Mouse (Mus musculus) forebrain, postnatal 0 days (tissue): ENCODE measurements at regions not wholly inside any gene's neighbourhood (a gene's known extent, or its start where the extent isn't known, plus 50 kb on each side); places are given as distances from the start of the nearest gene placed in this dataset.

ENCODE experiments used
- ATAC-seq: fragments of 200-750 bp; cut with Nextera tagmentation; 2 replicates; pipeline ENCODE4 v1.8.0; 2017; ENCODE audit warnings: mild to moderate bottlenecking, moderate library complexity
- DNase-seq: peaks from one replicate; pipeline ENCODE4 v3.0.0-alpha.2; 2015
- H3K27ac ChIP-seq: fragments of 300-500 bp; sonication (generic); 2 replicates; pipeline ENCODE4 v1.5.1; 2014; ENCODE audit warnings: low read depth, mild to moderate bottlenecking, antibody characterized with exemption, low read length, moderate library complexity, mixed read lengths
- H3K27me3 ChIP-seq: fragments of 300-500 bp; sonication (generic); 2 replicates; pipeline ENCODE4 v1.6.1; 2014; ENCODE audit warnings: mild to moderate bottlenecking, low read length, mixed read lengths; ENCODE audit not compliant: insufficient read depth
- H3K36me3 ChIP-seq: fragments of 300-500 bp; sonication (generic); 2 replicates; pipeline ENCODE4 v1.6.1; 2014; ENCODE audit warnings: mild to moderate bottlenecking, moderate library complexity; ENCODE audit not compliant: insufficient read depth
- H3K4me1 ChIP-seq: fragments of 300-500 bp; sonication (generic); 2 replicates; pipeline ENCODE4 v1.6.1; 2014; ENCODE audit warnings: antibody characterized with exemption; ENCODE audit not compliant: insufficient read depth
- H3K4me2 ChIP-seq: fragments of 300-500 bp; sonication (generic); 2 replicates; pipeline ENCODE4 v1.6.1; 2014; ENCODE audit warnings: low read depth, mild to moderate bottlenecking, moderate library complexity
- H3K4me3 ChIP-seq: fragments of 300-500 bp; sonication (generic); 2 replicates; pipeline ENCODE4 v1.5.1; 2014; ENCODE audit warnings: low read depth, low read length, mixed read lengths
- H3K9ac ChIP-seq: fragments of 300-500 bp; sonication (generic); 2 replicates; pipeline ENCODE4 v1.6.1; 2014; ENCODE audit warnings: mild to moderate bottlenecking
- H3K9me3 ChIP-seq: fragments of 300-500 bp; sonication (generic); 2 replicates; pipeline ENCODE4 v1.6.1; 2016; ENCODE audit warnings: low read length
- CTCF ChIP-seq: sonication (generic); IDR thresholded peaks from 2 replicates; pipeline ENCODE4 v1.5.1; 2016; ENCODE audit warnings: antibody characterized with exemption, control low read depth, low read depth
- WGBS: fragments of 180-500 bp; shearing (Covaris S2); extraction: QIAGEN DNeasy Blood & Tissue Kit; methylation state at CpG from one replicate; pipeline ENCODE4 v1.1.7; 2014; 5-methylcytosine and 5-hydroxymethylcytosine counted together

DNA sequence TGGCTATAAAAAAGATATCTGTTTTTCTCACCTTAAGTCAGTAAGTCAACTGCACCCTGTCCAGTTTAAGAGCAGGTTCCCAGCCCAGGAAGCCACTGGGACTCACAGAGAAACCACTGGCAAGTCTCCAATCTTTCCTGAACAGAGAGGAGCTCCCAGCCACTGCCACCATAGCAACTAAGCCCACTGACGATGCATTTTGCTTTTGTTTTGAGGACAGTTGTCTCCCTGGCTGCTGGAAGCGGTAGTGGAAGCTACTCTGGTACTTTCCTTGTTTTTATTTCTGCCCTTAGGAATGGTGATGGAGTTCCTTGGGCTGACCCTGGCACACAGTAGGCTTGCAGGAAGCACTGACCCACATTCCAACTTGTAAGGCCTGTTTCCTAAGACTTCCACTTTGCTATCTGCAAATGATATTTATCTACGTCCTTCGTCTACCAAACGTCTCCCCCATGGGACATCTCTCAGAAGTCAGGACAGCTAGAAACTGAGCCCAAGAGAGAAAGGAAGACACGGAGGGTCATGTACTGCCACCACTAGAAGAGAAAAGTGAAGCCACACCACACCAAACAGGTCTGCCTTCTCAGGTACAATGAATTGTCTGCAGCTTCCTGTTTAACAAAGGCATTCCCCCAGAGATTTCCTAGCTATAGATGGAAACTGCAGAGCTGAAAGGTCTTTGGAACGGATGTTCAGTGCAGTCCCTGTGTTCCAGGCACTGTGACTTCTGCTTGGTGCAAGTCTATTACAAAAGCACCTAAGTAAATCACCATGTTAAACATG, 125.7 kb upstream of the Fmo9 start:
- Histone ChIP-seq H3K4me1 (no peaks in the 10 kb centered on the region), H3K9me3 (no peaks in the 10 kb centered on the region), H3K27ac (no peak overlapping the region), H3K4me2 (no peak overlapping the region), H3K27me3 (no peaks in the 10 kb centered on the region), H3K9ac (no peak overlapping the region), H3K36me3 (no peaks in the 10 kb centered on the region), H3K4me3 (no peak overlapping the region)
- peak; percentile 53; the same call in 1 of the 2 replicates for ATAC-seq
- no peak for TF ChIP-seq CTCF
- DNase-seq: peak; percentile 37
- 62% methylated on average over 7 of the region's 7 CpGs for WGBS

DNA sequence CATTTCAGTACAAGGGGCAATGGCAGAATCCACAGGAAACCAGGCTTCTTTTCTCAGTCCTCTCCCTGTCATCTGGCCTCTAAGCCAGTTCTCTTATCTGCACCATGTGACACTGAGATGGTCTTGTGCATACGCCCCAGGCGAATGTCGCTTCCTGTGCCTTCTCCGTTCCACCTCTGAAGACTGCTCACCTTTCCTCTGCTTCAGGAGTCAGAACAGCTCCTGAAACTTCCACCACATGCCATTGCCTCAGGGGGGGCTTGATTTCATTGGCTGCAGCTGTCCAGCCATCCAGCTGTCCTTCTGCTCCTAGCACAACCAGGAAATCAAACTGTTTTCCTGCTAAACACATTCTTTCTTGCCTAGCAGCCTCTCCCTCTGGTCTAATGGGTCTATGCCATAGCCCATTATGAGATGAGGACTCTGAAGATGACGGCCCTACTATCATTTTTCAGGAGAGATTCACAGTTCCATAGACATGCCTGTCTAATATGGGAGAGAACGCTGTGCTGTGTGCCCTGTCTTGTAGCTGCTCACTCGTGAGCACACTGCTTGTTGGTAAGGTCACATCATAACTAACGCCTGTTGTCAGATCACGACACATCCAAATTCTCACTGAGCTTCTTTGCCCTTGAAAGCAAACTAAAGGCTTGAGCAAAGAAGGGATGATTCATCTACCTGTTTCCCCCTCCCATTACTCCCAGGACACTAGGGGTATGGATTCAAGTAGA, 129.9 kb upstream of the Fmo9 start:
- Histone ChIP-seq H3K4me3 (no peak overlapping the region), H3K36me3 (no peaks in the 10 kb centered on the region), H3K27ac (no peak overlapping the region), H3K9me3 (no peaks in the 10 kb centered on the region), H3K4me1 (no peaks in the 10 kb centered on the region), H3K9ac (no peak overlapping the region), H3K27me3 (no peaks in the 10 kb centered on the region), H3K4me2 (no peak overlapping the region)
- 87% methylated on average over 9 of the region's 9 CpGs for WGBS
- ATAC-seq: no peak
- TF ChIP-seq CTCF: no peak
- no peak for DNase-seq

DNA sequence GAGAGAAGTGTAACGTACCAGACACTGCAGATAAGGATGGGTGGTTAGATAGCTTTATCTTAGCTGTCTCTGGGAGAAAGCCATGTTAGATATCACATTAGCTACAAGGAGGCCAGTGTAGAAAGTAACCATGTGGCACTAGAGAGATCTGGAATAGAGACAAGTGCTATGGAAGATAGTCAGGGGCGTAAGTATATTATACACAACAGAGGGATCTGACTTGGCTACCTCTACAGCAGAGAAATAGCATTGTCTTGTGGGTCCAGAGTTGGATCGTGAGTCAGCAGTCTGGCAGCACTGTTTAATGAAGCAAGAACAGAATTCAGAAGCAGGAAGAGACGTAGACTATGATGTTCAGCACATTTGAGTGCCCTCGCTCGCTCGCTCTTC, 130.4 kb upstream of the Fmo9 start:
- Histone ChIP-seq H3K9me3 (no peaks in the 10 kb centered on the region), H3K9ac (no peak overlapping the region), H3K4me3 (no peak overlapping the region), H3K27me3 (no peaks in the 10 kb centered on the region), H3K36me3 (no peaks in the 10 kb centered on the region), H3K4me2 (no peak overlapping the region), H3K4me1 (no peaks in the 10 kb centered on the region), H3K27ac (no peak overlapping the region)
- DNase-seq (no peak), ATAC-seq (no peak)
- WGBS: 85% methylated on average over 7 of the region's 7 CpGs
- TF ChIP-seq CTCF: no peak

DNA sequence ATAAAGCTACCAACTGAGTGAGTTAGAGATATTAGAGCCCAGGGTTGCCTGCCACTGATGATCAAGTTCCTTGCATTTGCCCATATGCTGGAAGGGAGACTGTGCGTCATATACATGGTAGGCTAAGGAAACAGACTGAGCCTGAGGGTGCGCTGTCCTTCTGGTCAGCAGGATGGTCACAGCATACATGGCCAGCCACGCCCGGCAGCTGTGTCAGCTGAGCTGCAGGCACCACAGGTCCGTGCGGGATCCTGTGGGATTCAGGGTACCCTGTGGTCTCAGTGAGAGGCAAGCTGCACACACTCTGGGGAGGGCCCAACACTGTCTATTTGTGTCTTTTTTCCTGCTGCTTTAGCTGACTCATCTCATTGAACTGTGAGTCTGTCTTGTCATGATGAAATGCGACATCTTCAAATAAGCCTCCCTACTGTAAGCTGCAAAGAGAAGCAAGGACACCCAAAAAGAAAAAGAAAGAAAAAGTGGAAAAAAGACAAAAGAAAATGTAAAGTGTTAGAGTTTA, 131.3 kb upstream of the Fmo9 start:
- no peak overlapping the region for H3K4me2 ChIP-seq

DNA sequence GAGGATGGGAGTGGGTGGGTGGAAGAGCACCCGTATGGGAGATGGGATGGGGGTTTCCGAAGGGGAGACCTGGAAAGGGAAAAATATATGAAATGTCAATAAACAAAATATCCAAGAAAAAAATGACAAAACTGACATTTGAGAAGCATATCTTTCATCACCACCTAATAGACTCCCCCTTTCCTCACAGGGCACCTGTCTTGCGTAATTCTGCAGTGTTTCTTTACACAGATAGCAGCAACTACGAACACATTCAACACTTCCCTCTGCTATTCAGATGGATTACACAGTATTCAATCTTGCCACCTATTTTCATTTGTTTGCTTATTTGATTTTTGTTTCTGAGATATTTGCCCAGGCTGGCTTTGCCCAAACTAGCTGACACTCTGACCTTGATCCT, 136.3 kb upstream of the Fmo9 start:
- H3K27ac ChIP-seq: no peak overlapping the region
- ATAC-seq: no peak
- no peak overlapping the region for H3K4me2 ChIP-seq
- 95% methylated on average over 4 of the region's 4 CpGs for WGBS
- no peaks in the 10 kb centered on the region for H3K4me1 ChIP-seq
- TF ChIP-seq CTCF: no peak
- H3K36me3 ChIP-seq: no peaks in the 10 kb centered on the region
- no peaks in the 10 kb centered on the region for H3K27me3 ChIP-seq
- H3K4me3 ChIP-seq: no peak overlapping the region
- no peak overlapping the region for H3K9ac ChIP-seq
- no peaks in the 10 kb centered on the region for H3K9me3 ChIP-seq
- no peak for DNase-seq

More for the DNA sequence above, 131.3 kb upstream of the Fmo9 start:
- no peak for TF ChIP-seq CTCF
- Histone ChIP-seq H3K27me3 (no peaks in the 10 kb centered on the region), H3K4me3 (no peak overlapping the region), H3K27ac (no peak overlapping the region), H3K4me1 (no peaks in the 10 kb centered on the region), H3K9me3 (no peaks in the 10 kb centered on the region), H3K9ac (no peak overlapping the region), H3K36me3 (no peaks in the 10 kb centered on the region)
- DNase-seq (no peak), ATAC-seq (no peak)
- 89% methylated on average over 7 of the region's 7 CpGs for WGBS

DNA sequence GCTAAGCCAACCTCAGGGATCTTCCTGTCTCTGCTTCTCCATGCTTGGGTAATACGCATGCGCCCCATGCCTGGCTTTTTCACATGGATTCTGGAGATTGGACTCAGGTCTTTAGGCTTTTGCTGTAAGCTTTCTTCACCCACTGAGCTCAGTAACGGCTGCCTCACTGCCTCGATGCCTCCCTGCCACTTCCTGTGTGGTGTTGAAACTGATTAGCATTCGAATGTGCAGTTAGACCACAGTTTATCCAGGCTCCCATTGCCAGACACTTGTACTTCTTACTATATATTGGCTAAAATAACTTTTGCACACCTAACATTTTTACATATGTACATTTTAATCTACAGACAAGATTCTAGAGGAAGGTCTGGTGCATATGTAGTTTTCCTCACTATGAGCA, 137.0 kb upstream of the Fmo9 start:
- DNase-seq (no peak), ATAC-seq (no peak)
- no peak for TF ChIP-seq CTCF
- Histone ChIP-seq H3K4me2 (no peak overlapping the region), H3K9me3 (no peaks in the 10 kb centered on the region), H3K4me1 (no peaks in the 10 kb centered on the region), H3K27ac (no peak overlapping the region), H3K9ac (no peak overlapping the region), H3K4me3 (no peak overlapping the region), H3K36me3 (no peaks in the 10 kb centered on the region), H3K27me3 (no peaks in the 10 kb centered on the region)
- 76% methylated on average over 5 of the region's 5 CpGs for WGBS

DNA sequence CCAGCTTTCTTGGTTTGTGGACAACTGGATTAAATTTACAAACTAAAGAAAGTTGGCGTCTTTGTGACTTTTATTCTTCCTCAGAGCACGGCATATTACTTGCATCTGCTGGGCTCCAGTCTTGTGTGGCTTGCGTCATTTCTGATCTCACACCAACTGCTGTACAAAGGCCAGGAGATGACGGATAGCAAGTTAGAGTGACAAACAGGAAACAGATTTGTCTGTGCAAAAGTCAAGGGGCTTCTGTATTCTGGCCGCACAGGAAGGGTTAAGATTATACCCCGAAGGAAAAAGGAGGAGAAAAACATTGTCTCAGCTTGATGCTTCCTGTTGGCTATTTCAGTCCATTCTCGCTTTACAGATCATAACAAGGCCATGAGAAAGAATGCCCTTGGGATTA, 137.8 kb upstream of the Fmo9 start:
- H3K36me3 ChIP-seq: no peaks in the 10 kb centered on the region
- H3K4me2 ChIP-seq: no peak overlapping the region
- H3K4me3 ChIP-seq: no peak overlapping the region
- ATAC-seq: no peak
- H3K4me1 ChIP-seq: no peaks in the 10 kb centered on the region
- no peak for DNase-seq
- no peak overlapping the region for H3K9ac ChIP-seq
- no peak overlapping the region for H3K27ac ChIP-seq
- no peaks in the 10 kb centered on the region for H3K9me3 ChIP-seq
- TF ChIP-seq CTCF: no peak
- WGBS: 77% methylated on average over 7 of the region's 7 CpGs
- no peaks in the 10 kb centered on the region for H3K27me3 ChIP-seq
